10 mouse cellular contexts compared by ENCODE assay signal in the genomic region with DNA sequence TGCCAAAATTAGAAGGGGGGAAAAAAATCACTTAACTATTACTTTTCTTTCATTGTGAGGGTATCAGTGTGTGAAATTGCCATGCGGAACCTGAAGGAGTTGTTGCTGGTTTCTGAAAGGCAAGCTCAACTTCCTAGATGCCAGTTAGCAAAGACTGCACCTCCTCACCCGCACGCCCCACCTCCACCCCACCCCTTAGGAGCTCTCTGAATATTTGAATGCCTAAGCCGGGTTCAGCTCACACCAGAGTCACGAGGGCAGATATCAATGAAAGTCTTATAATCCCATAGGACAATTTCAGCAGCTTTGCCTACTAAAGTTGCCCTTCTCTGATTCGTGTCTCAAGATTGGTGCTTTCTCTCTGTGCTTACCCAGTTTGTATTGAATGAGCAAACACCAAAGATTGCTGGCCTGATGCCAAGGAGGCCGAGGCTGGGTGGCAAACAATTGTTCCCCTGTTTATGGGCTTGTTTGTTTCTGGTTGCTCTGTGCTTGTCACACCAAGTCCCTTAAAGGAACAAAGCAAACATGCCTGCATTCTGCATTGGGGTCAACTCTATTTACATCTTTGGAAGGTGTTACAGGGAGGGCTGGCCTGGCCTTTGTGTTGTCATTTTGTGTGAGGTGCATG. TPM values are rescaled to one million over a fixed set of nuclear protein-coding genes. Genes with fewer than 3 reads are reported as not detected.
DNase-seq lines count a peak whose midpoint lies in the region; ATAC-seq and TF ChIP-seq lines count a peak whose summit lies in the region.
"Had no signal": no experiment of that assay in that cellular context is flagged by ENCODE, and none has a peak within 500 bp of the region (broad histone marks: within the 10 kb centered on the region; RNA-seq: fewer than 3 reads in every experiment).

No protein-coding gene starts in this region.

- intact Hi-C loops in gastrocnemius, postnatal 36 days (cut with DNase I): no loop called here

- WGBS in forebrain, embryonic 16.5 days: 6% methylated on average over 7 of the region's 7 CpGs
- WGBS in lung, embryonic 14.5 days: 42% methylated on average over 7 of the region's 7 CpGs

- TF ChIP-seq CTCF in lung, embryonic 14.5 days (IDR thresholded peaks at IDR 0.05; ENCODE audit: low read depth): no peak

- no peaks in the 10 kb centered on the region for H3K36me3 ChIP-seq in forebrain, embryonic 16.5 days (ENCODE audit: control insufficient read depth, insufficient read depth)
- H3K36me3 ChIP-seq in lung, embryonic 14.5 days (ENCODE audit: insufficient read depth): no peaks in the 10 kb centered on the region
- H3K36me3 ChIP-seq: embryonic facial prominence, embryonic 13.5 days had no signal

- H3K9me3 ChIP-seq in forebrain, embryonic 16.5 days (ENCODE audit: control insufficient read depth, low read length): no peaks in the 10 kb centered on the region
- no peaks in the 10 kb centered on the region for H3K9me3 ChIP-seq in lung, embryonic 14.5 days (ENCODE audit: low read depth, low read length)
- H3K9me3 ChIP-seq: embryonic facial prominence, embryonic 13.5 days had no signal

- no peaks in the 10 kb centered on the region for H3K27me3 ChIP-seq in forebrain, embryonic 16.5 days (replicated peaks; ENCODE audit: control insufficient read depth, insufficient read depth, low read length)
- H3K27me3 ChIP-seq in lung, embryonic 14.5 days (ENCODE audit: insufficient read depth, low read length): no peaks in the 10 kb centered on the region
- H3K27me3 ChIP-seq: embryonic facial prominence, embryonic 13.5 days had no signal

- DNase-seq in gastrocnemius, adult 18-20 months (ENCODE audit: low spot score): peak; percentile 21
- no peak for DNase-seq in gastrocnemius, postnatal 36 days
- DNase-seq in Muller cell, postnatal 12 days (ENCODE audit: inconsistent ontology term): peak; percentile 89
- DNase-seq in kidney, postnatal 4 days: peak; percentile 61 to 69
- DNase-seq in lung, embryonic 14.5 days: peak; percentile 62
- peak; percentile 57 for DNase-seq in right cerebral cortex, postnatal 4 days

- H3K4me3 ChIP-seq in forebrain, embryonic 16.5 days (replicated peaks; ENCODE audit: low read length): no peak overlapping the region
- no peak overlapping the region for H3K4me3 ChIP-seq in lung, embryonic 14.5 days (ENCODE audit: low read depth, low read length)
- H3K4me3 ChIP-seq: embryonic facial prominence, embryonic 13.5 days had no signal

- H3K4me1 ChIP-seq in forebrain, embryonic 16.5 days (replicated peaks; ENCODE audit: control insufficient read depth, insufficient read depth, low read length): peaks cover 20% of the 10 kb centered on the region
- peaks cover 3% of the 10 kb centered on the region; the same call in 1 of the 2 replicates for H3K4me1 ChIP-seq in lung, embryonic 14.5 days (ENCODE audit: insufficient read depth)

- peak overlapping the region; percentile 25 for H3K4me2 ChIP-seq in forebrain, embryonic 16.5 days (ENCODE audit: low read length)
- no peak overlapping the region for H3K4me2 ChIP-seq in lung, embryonic 14.5 days
- H3K4me2 ChIP-seq: embryonic facial prominence, embryonic 13.5 days had no signal

- H3K27ac ChIP-seq in forebrain, embryonic 16.5 days (ENCODE audit: low read length): no peak overlapping the region
- peak overlapping the region; percentile 38; the same call in 1 of the 2 replicates for H3K27ac ChIP-seq in lung, embryonic 14.5 days (ENCODE audit: low read depth)
- H3K27ac ChIP-seq: embryonic facial prominence, embryonic 13.5 days; macrophage had no signal

- no peak overlapping the region for H3K9ac ChIP-seq in forebrain, embryonic 16.5 days (replicated peaks; ENCODE audit: low read depth, low read length)
- no peak overlapping the region for H3K9ac ChIP-seq in lung, embryonic 14.5 days
- H3K9ac ChIP-seq: embryonic facial prominence, embryonic 13.5 days had no signal

- ATAC-seq in forebrain, embryonic 16.5 days: peak; percentile 55
- no peak for ATAC-seq in lung, embryonic 14.5 days (ENCODE audit: insufficient read depth)
- no peak for ATAC-seq in megakaryocyte progenitor cell, adult 5-6 weeks (replicated peaks; ENCODE audit: poor library complexity)

RNA-seq across cellular contexts. Expression of gene Stmnd1, which starts 4.6 kb away (rescaled TPM):
- not detected for total RNA-seq in gastrocnemius, adult 18-20 months (2021)
- total RNA-seq in gastrocnemius, postnatal 36 days (2021): under 1 TPM in 1 of 2 experiments, not detected in 1; 0.30 TPM
- polyA plus RNA-seq in forebrain, embryonic 16.5 days (2015; fragmentation: Nextera tagmentation; extraction: Ambion mirVana): 0.17 TPM in 1 of 2 replicates, not detected in the other
- polyA plus RNA-seq in lung, embryonic 14.5 days (2014; fragmentation: Nextera tagmentation; extraction: Ambion mirVana): not detected in 2 replicates
- not detected in 2 replicates for total RNA-seq in megakaryocyte progenitor cell, adult 5-6 weeks (2015)
- total RNA-seq in megakaryocyte progenitor cell, adult 5-6 weeks (2017): not detected in 2 replicates
- polyA plus RNA-seq: embryonic facial prominence, embryonic 13.5 days; macrophage had no signal

Comparison
In these comparisons a context has a peak if more than half of its experiments do, and no peak if none do; other contexts are left out.
1. DNase-seq: peak in gastrocnemius, adult 18-20 months (single experiment), Muller cell, postnatal 12 days (single experiment), kidney, postnatal 4 days (2 of 2), lung, embryonic 14.5 days (single experiment) and right cerebral cortex, postnatal 4 days (single experiment); none in gastrocnemius, postnatal 36 days (0 of 2).